Mouse (Mus musculus) spleen, adult 2 months (tissue): ENCODE data around the gene Tlk1.

Experiments
- CTCF ChIP-seq: fragments of 200-500 bp; IDR thresholded peaks from 2 replicates; pipeline ENCODE4 v1.5.1; 2011; ENCODE audit warnings: mild to moderate bottlenecking, inconsistent platforms; ENCODE audit not compliant: insufficient read depth, insufficient read length, insufficient replicate concordance; ENCODE audit errors: extremely low read depth
- POLR2A ChIP-seq: fragments of 200-500 bp; IDR thresholded peaks from 2 replicates; pipeline ENCODE4 v1.6.1; 2011; ENCODE audit warnings: low read depth, low read length, inconsistent platforms

- TF ChIP-seq CTCF (no peak), POLR2A (no peak)
These were observed 90.0 kb downstream of the Tlk1 start for GRCm38 (mm10) chr2:70735534-70735933.
